Mouse (Mus musculus): ENCODE results near the gene Gapvd1. TPM values are rescaled to one million over a fixed set of nuclear protein-coding genes. Genes with fewer than 3 reads are reported as not detected.
"Not testable (repeated sequence)": the region's sequence is repeated elsewhere in the genome, so short reads cannot be mapped to it uniquely, and the experiment has no call there.

Gapvd1 gene
- 10 to 100 TPM; 47.7 to 64.7 TPM for total RNA-seq (2021)
- polyA plus RNA-seq (2012; rRNA removed) = 7.6 and 9.1 TPM in 2 replicates
- long read RNA-seq, full-length matches to known transcripts = 10 of 21 reads
- long read RNA-seq, partial matches to known transcripts = 3 of 21 reads
- long read RNA-seq, other reads (novel, unspliced or antisense) = 8 of 21 reads

DNA sequence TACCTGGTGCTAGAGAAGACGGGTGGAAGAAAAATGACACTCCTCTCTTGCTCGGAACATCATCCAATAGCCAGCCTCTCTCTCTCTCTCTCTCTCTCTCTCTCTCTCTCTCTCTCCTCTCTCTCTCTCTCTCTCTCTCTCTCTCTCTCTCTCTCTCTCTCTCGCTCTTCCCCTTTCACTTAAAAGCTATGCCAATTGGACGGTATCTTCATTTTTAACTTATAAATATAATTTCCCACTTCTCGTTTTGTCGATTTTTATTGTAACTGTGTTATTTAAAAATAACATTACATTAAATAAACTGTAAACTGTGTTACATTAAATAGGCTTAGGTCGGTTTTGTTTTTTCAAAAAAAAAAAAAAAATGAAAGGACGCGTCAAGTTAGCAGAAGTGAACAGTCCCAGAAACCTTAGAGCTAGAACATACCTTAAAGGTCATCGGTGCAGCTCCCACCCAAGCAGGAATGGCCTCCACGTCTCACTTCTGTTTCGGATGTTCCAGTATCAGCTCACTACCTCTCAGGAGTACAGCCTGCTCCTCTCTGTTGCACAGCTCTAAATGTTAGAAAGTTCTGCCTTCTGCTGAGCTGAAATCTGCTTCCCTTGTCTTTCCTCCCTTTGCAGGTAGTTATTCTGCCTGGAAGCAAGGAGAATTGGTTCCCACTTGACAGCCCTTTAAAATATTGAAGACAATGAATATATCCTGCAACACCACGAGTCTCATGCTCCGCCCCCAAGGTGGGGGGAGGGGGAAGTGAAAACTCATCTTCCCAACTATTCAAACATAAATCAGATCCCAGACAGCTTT is at the start of gene Gapvd1:
TSS of gene Gapvd1 (minus strand) at position 682 of the 808 bp plus-strand sequence.
- DNase-seq = peak; percentile 52

DNA sequence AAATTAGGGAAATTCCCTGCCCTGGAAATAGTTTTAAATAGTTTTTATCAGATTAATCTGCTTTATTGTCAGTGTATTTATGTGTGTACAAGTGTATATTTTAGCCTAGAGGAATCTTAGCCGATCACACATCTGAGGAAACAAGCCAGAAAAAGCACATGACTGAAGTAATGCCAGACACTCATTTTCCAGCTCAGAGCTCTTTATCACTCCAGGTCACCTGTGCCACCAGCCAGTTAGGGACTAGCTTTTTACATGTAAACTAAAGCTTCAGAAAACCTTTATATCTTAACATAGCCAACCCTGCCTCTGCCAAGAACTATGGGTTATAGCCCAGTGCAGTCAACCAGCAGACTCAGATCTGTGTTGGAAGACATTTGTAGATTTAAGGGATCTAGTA is 49.8 kb upstream of the Gapvd1 start:
- no peak for DNase-seq

DNA sequence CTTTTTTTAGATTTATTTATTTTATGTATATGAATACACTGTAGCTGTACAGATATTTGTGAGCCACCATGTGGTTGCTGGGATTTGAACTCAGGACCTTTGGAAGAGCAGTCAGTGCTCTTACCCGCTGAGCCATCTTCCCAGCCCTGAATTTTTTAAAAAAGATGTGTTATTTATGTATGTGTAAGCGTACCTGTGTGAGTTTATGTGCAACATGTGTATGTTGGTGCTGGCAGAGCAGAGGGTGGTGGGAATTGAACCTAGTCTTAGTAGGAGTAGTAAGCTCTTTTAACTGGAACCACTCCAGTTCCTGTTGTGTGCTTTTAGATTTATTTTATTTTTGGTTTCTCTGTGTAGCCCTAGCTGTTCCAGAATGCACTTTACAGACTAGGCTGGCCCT is 49.1 kb upstream of the Gapvd1 start:
- DNase-seq = no peak

DNA sequence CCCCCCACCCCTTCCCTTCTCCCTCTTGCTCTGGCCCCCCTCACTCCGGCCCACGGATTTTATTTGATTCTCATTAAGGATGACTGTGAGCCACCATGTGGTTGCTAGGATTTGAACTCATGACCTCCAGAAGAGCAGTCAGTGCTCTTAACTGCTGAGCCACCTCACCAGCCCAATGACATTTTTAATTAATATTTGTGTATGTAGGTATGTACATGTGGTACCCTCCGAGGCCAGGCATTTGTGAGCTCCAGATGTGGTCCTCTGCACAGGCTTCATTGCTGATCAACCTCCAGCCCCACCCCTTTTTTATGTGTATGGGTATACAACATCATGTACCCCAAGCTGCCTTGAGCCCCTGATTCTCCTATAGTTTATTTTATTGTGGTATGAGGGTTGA is 48.7 kb upstream of the Gapvd1 start:
- no peak for DNase-seq

DNA sequence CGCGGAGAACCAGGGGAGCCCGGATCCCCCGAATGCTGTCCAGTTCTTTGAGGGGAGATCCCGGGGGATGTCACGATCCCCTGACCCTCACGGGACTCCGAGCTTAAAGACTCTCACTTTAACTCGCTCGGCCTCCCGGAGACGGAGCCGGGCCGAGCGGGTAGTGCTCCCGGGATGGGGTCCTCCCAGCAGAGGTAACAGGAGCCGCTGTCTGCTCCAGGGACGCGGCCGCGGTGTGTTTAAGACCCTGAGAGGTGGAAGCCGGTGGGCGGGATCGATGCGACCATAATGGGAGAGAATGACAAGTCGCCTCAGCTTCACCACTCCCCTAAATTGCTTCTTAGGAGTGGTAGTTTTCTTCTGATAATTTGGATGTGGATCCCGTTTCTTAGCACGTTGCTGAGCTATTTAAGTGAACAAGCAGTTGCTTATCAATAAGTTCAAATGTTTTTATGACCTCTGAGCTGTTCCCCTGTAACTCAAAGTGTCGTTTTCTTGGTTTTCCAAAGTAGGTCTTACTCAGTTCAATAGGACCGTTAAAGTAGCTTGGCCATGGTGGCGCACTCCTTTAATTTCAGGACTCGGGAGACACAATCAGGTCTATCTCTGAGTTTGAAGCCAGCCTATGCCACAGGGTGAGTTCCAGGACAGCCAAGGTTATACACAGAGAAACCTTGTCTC is 47.7 kb upstream of the Gapvd1 start:
- DNase-seq = peak; percentile 65

DNA sequence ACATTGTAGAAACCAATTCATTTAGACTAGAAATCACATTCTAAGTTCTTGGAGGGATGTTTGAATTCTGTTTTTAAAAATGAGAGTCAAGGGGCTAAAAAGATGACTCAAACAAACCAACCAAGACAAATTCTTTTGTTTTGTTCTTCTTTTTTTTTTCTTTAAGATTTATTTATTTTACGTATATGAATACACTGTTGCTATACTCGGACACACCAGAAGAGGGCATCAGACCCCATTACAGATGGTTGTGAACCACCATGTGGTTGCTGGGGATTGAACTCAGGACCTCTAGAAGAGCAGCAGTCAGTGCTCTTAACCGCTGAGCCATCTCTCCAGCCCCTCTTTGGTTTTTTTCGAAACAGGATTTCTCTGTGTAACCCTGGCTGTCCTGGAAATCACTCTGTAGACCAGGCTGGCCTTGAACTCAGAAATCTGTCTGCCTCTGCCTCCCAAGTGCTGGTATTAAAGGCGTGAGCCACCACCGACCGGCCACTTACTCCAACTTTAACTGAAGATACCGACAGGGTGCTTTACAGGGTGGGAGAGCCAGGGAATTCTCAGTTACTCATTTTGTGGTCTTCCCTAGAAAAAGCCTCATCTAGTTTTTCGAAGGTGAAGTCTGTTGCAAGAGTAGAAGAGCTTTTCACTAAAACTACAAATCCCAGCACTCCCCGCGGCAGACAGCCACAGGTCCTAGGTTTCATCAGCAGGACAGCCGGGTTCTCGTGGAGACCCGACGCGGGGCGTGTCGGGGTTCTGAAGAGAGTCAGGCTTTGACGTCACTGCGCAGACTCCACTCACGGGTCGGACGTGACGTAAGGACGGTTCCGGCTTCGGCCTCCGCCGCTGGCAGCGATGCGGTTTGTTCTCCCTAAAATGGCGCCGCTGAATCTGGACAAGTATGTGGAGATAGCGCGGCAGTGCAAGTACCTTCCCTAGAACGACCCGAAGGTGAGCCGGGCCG is 46.8 kb upstream of the Gapvd1 start:
- peak; percentile 97 for DNase-seq

DNA sequence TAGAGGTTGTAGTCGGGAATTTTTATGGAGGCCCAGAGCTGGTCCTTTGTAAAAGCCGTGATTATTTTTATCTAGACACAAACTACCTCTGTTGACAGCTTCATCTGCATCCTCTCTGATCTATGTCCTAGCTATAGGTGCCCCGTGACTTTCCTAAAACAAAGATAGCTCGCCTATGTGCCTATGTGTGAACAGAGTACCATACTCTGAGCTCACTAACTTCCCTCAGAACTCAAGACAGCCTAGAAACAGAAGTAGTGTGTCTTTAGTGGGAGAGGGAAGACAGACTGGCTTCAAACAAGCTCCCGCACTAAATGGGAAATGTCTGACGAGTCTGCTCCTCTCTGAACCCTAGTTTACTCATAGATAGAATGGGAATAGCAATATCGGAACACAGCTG is 45.3 kb upstream of the Gapvd1 start:
- DNase-seq = no peak

DNA sequence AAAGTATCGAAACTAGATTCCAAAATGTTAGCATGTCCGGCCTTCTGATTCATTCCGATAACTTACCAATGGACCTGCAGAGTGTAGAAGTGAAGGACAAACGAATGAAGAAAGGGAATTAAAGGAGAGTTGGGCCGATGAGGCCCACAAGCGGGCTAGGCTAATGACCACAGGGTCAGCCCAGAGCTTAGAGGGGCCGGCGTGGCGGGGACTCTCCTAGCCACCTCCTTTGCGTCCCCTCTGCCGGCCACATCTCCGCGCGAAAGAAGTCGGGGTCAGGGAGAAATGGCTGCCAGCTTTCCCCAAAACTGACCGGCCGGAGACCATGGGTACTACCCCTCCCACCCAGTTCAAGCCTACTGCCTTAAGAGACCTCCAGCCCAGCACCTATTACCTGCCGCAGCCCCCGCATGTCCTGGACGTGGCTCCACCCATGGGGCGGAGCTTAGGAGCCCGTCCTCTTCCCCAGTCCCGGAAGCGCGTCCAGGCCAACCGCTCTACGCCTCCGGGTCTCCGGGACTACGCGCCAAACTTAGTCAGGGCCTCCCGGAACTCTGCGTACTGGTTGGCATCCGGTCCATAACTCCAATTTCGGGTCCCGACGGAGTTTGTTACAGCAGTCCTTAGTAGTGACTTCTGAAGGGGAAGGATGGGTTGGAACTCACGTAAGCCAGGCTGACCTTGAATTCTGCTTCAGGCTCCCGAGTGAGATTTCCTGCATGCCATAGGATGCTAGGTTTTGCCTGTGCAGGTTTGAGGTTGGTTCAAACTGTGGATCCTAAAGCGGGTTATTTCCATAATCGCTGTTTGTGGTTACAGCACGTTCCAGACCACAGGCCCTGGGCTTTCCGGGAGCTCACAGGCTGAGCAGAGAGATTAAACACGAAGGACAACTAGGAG is 44.6 kb upstream of the Gapvd1 start, which contains the start of gene Rabepk:
TSS of gene Rabepk (minus strand) at position 556 of the 900 bp plus-strand sequence.
- DNase-seq = peak; percentile 92

DNA sequence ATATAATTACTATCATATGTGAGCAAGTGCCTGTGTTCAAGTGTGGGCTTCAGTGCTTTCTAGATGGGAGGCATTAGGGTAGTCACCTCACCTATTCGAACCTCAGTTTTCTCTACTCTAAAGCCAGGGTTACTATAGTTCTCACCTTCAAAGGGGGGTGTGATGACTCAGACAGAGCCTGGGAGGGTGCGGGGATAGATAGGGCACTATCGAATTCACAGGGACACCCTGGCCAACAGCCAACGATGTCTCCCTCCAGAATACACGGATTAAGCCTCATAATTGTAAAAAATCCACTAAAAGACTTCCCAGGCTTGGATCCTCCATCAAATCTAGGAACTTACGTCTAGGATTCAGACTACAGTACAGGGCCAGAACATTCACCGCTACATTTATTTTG is 40.4 kb upstream of the Gapvd1 start:
- DNase-seq = no peak

DNA sequence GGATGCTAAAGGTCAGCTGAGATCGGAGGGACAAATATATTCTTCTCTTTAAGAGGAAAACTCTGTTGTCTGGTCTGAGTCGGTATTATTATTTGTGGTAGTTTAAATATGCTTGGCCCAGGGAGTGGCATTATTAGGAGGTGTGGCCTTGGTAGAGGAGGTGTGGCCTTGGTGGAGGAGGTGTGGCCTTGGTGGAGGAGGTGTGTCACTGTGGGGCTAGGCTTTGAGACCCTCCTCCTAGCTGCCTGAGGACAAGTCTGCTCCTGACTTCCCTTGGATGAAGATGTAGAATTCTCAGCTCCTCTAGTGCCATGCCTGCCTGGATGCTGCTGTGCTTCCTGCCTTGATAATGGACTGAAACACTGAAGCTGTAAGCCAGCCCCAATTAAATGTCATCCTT is 39.5 kb upstream of the Gapvd1 start:
- DNase-seq = no peak

DNA sequence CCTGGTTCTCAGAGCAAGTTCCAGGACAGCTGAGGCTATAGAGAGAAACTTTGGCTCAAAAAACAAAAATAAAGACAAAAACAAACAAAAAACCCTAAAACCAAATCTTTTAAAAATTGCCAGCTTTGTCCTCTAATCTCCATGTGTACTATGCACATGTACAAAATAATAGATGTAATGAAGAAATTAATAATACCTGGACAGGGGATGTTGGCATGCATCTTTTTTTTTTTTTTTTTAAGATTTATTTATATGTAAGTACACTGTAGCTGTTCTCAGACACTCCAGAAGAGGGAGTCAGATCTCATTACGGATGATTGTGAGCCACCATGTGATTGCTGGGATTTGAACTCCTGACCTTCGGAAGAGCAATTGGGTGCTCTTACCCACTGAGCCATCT is 37.5 kb upstream of the Gapvd1 start:
- not testable (repeated sequence) for DNase-seq

DNA sequence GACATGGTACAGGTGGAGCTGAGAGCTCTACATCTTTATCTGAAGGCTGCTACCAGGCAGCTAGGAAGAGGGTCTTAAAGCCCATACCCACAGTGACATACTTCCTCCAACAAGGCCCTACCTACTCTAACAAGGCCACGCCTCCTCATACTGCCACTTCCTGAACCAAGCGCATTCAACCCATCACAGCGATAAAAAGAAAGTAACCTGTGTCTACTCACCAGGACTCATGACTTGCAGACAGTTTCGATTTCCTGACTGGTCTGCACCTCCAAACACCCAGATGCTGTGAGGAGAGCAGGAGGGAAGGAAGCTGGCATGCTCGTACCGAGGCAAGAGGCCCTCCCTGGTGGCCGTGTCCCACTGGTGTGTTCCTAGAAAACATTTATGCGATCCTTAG is 35.2 kb upstream of the Gapvd1 start:
- DNase-seq = no peak

DNA sequence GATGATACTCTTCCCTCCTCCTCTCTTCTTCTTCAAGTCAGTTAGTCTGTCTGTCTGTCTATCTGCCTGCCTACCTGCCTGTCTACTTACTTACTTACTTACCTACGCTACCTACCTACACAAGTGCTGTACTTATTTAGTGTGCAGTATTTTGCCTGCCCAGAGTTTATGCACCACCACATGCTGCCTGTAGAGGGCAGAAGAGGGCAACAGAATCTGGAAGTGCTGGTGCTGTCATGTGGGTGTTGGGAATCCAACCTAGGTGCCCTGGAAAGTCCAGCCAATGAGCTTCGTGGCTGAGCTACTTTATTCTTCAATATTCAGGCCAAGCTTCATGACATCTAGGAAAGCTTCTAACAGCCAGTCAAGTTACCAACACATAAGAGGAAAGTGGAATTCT is 29.1 kb upstream of the Gapvd1 start:
- DNase-seq = peak; percentile 49

DNA sequence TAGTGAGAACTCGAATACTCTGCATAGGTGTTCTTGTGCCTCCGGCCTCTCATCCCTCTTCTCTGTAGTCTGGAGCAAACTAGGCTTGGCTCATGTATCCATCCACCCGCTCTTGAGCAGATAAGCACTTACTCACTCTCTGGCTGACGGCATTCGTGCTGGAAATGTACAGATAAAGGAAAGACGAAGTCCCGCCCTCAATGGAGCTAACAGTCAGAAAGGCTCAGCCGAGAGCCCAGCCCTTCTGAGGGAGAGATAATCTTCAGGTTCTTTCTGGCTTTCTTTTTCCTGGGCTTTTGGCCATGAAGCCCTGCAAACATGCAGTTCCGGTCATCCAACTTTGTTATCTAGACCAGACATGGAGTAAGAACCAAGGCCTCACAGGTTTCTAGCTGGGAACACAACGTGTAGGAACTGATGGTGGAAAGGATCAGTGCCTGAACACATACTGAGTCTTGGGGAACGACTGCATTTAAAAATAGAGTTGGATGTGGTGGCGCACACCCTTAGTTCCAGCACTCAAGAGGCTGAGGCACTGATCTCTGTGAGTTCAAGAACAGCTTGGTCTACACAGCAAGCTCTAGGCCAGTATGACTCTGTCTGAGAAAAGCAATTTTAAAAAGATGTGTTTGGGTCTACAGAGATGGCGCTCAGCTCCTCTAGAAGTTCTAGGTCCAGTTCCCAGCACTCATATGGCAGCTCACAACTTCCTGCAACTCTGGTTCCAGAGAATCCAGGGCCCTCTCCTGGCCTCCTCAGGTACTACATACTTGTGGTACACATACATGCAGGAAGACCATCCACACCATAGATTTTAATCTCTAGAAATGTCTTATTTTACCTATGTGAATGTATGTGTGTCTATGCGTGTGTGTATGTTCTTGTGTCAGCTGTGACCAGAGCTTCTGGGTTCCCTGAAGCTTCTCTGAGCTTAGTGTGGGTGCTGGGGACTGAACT is 28.3 kb upstream of the Gapvd1 start:
- DNase-seq = no peak

DNA sequence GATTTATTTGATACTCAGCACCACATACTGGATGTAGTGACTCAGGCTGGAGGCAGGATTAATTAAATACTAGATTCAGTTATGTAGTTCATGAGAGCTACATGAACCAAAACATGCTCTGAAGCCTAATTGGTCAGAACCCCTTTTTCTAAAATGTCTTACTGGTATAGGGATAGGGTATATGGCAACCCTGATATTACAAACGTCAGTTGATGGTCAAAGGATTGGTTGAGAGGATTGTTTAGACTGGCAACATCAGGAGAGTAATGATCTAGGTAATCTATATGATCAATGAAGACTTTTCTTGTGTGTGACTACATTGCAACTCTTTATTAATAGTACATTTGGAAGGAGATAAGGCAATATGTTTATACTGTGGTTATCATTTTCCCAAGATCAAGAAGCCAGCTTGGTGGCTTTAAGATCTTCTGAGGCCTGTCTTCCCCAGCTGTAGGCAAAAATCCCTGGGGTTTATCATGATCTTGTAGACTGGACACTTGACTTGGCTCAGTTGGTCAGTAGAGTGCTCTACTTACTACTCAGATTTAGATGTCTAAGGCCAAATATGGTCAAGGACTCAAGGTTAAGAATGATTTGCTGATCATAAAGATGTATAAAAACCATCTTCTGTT is 22.3 kb upstream of the Gapvd1 start:
- no peak for DNase-seq

DNA sequence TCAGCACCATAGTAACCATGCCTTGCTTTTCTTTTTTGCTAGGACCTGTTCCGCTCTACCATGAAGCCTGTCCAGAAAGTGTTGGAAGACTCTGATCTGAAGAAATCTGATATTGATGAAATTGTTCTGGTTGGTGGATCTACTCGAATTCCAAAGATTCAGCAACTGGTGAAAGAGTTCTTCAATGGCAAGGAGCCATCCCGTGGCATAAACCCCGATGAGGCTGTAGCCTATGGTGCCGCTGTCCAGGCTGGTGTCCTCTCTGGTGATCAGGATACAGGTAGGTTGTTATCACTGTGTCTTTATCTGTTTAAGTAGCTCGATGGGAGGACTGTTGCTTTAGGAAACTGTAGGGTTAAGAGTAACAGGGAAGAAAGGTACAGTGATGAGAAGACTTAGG is 19.5 kb upstream of the Gapvd1 start:
- DNase-seq = no peak

DNA sequence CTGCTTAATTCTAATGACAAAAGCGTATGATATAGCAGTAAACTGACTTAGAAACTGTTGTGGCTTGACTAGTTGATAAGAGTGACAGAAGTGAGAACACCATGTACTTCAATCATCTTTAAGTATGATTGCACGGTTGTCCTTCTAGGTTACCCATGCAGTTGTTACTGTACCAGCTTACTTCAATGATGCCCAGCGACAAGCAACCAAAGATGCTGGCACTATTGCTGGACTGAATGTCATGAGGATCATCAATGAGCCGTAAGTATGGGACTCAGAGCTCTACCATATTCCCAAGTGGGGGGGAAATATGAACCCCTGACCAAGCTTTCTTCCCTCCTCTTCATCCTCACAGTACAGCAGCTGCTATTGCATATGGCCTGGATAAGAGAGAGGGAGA is 18.6 kb upstream of the Gapvd1 start:
- no peak for DNase-seq

DNA sequence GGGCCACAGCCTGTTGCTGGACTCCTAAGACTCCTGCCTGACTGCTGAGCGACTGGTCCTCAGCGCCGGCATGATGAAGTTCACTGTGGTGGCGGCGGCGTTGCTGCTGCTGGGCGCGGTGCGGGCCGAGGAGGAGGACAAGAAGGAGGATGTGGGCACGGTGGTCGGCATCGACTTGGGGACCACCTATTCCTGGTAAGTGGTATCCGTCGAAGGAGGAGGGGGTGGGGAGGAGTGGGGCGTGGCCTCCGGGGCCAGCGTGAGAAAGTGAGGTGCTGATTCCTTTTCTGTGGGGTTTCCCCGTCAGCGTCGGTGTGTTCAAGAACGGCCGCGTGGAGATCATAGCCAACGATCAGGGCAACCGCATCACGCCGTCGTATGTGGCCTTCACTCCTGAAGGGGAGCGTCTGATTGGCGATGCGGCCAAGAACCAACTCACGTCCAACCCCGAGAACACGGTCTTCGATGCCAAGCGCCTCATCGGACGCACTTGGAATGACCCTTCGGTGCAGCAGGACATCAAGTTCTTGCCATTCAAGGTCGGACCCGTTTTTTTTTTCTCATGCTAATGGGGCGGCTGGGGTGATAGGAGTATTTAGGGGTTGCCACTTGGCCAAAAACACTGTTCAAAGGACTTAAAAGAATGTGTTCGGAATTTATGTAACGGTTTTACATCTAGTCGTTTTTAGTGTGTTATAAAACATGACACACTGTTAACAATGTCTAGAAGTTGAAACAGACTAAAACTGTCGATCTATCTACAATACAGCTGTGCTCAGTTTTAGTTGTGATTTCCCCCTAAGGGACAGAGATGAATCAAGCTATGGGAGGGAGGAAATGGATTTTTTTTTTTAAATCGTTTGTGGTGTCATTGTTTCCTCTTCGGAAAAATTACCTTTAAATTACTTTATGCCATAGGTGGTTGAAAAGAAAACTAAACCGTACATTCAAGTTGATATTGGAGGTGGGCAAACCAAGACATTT is 17.5 kb upstream of the Gapvd1 start:
- DNase-seq = no peak
